In genomic region chr11:34769946-34770345, GRCm38 (mm10) we compare ENCODE assay signal across 18 mouse cellular contexts. TPM values are rescaled to one million over a fixed set of nuclear protein-coding genes. Genes with fewer than 3 reads are reported as not detected.
DNase-seq lines count a peak whose midpoint lies in the region; ATAC-seq and TF ChIP-seq lines count a peak whose summit lies in the region.
"Had no signal": no experiment of that assay in that cellular context is flagged by ENCODE, and none has a peak within 500 bp of the region (broad histone marks: within the 10 kb centered on the region; RNA-seq: fewer than 3 reads in every experiment).

No protein-coding gene starts in this region.

- no peak for ATAC-seq in CD4-positive, CD25-positive, alpha-beta regulatory T cell, adult 4 months
- ATAC-seq: forebrain, embryonic 13.5 days; forebrain, postnatal 0 days had no signal

- no peak for TF ChIP-seq POLR2A in thymus, adult 2 months (IDR thresholded peaks at IDR 0.05; ENCODE audit: control insufficient read depth, extremely low read depth, insufficient read depth, low read length, poor library complexity)

- peaks cover 99% of the 10 kb centered on the region for H3K79me2 ChIP-seq in macrophage (ENCODE audit: inconsistent target)

- peak; percentile 45 for DNase-seq in CD4-positive, CD25-positive, alpha-beta regulatory T cell, adult 2 months (ENCODE audit: low read depth, low spot score)
- no peak for DNase-seq in thymus, adult 2 months
- DNase-seq in thymus, postnatal 0 days (ENCODE audit: low spot score): no peak
- no peak for DNase-seq in gastrocnemius, postnatal 25 days
- DNase-seq in kidney, postnatal 25 days: no peak
- DNase-seq: adrenal gland, adult 8-10 months; forebrain, postnatal 0 days; gastrocnemius, adult 2 months; gastrocnemius, postnatal 36 days; heart, adult 11 months; heart, postnatal 36 days had no signal

- H3K4me3 ChIP-seq in thymus, adult 2 months (ENCODE audit: control insufficient read depth, insufficient read depth, low read length): no peak overlapping the region
- H3K4me3 ChIP-seq in macrophage (ENCODE audit: inconsistent target): no peak overlapping the region
- H3K4me3 ChIP-seq: embryonic facial prominence, embryonic 10.5 days; forebrain, embryonic 13.5 days; gastrocnemius, adult 2 months; heart, embryonic 13.5 days; hindbrain, embryonic 15.5 days had no signal

- peak overlapping the region; percentile 85 for H3K27ac ChIP-seq in thymus, adult 2 months (ENCODE audit: control insufficient read depth, insufficient read depth, low read length)
- H3K27ac ChIP-seq in macrophage: peak overlapping the region; percentile 92
- H3K27ac ChIP-seq: forebrain, embryonic 13.5 days; heart, embryonic 13.5 days; hindbrain, embryonic 15.5 days had no signal

- WGBS in thymus, adult 2 months: 86% methylated on average over 8 of the region's 8 CpGs
- 97% methylated on average over 8 of the region's 8 CpGs for WGBS in macrophage (ENCODE audit: missing documents)

- no peaks in the 10 kb centered on the region for H3K27me3 ChIP-seq in thymus, adult 2 months (ENCODE audit: control insufficient read depth, insufficient read depth, low read length)
- H3K27me3 ChIP-seq: forebrain, embryonic 13.5 days; heart, embryonic 13.5 days; hindbrain, embryonic 15.5 days had no signal

- H3K4me1 ChIP-seq in thymus, adult 2 months (replicated peaks; ENCODE audit: control insufficient read depth, insufficient read depth, low read length): peaks cover 44% of the 10 kb centered on the region
- H3K4me1 ChIP-seq: forebrain, embryonic 13.5 days; hindbrain, embryonic 15.5 days had no signal

- H3K36me3 ChIP-seq in thymus, adult 2 months (ENCODE audit: control insufficient read depth, insufficient read depth, low read length): peaks cover 3% of the 10 kb centered on the region; the same call in 1 of the 2 replicates
- H3K36me3 ChIP-seq in macrophage (ENCODE audit: inconsistent target): peaks cover 4% of the 10 kb centered on the region; the same call in 1 of the 2 replicates
- H3K36me3 ChIP-seq: embryonic facial prominence, embryonic 10.5 days; G1E; heart, embryonic 13.5 days; hindbrain, embryonic 15.5 days had no signal

- TF ChIP-seq CTCF in thymus, adult 2 months (IDR thresholded peaks at IDR 0.05; ENCODE audit: borderline replicate concordance, control insufficient read depth, extremely low read depth, insufficient read depth, low read length, poor library complexity): no peak

RNA-seq across cellular contexts. Expression of gene Dock2, which starts 13.7 kb away (rescaled TPM):
- 100 to 1,000 TPM; 247 to 339 TPM for polyA plus RNA-seq in CD4-positive, CD25-positive, alpha-beta regulatory T cell, adult 4 months (2017; shearing (Covaris generic))
- 48.9 and 50.5 TPM in 2 replicates for polyA plus RNA-seq in thymus, adult 2 months (2012; rRNA removed)
- 47.7 and 56.7 TPM in 2 replicates for polyA plus RNA-seq in thymus, postnatal 0 days (2015; fragmentation: Nextera tagmentation; extraction: Ambion mirVana)
- 1,000 to 10,000 TPM in 25 of 26 experiments, 100 to 1,000 TPM in 1; 626 to 1,628 (median 1,236) TPM for total RNA-seq in macrophage (2018; cell fraction: chromatin; rRNA removed)
- 100 to 1,000 TPM; 100 to 183 (median 142) TPM for total RNA-seq in macrophage (2018; cell fraction: cytosol; rRNA removed)
- total RNA-seq in macrophage (2018; cell fraction: nucleus; rRNA removed): 100 to 1,000 TPM; 263 to 899 (median 464) TPM
- 98.2 to 157 TPM (median 126 TPM) in 3 replicates for polyA plus RNA-seq in macrophage (2018)
- total RNA-seq in gastrocnemius, postnatal 25 days (2021): 1 to 10 TPM in 1 of 2 experiments, under 1 TPM in 1; 0.69 to 1.1 TPM
